14 mouse cellular contexts compared by ENCODE assay signal in genomic region chr2:165158317-165158716, GRCm38 (mm10).
DNase-seq lines count a peak whose midpoint lies in the region; ATAC-seq lines count a peak whose summit lies in the region.
"Had no signal": no experiment of that assay in that cellular context is flagged by ENCODE, and none has a peak within 500 bp of the region (broad histone marks: within the 10 kb centered on the region; RNA-seq: fewer than 3 reads in every experiment).

No protein-coding gene starts in this region.

- no peak for ATAC-seq in forebrain, embryonic 13.5 days
- ATAC-seq in forebrain, embryonic 15.5 days (replicated peaks) = no peak
- ATAC-seq in hindbrain, embryonic 13.5 days (ENCODE audit: low FRiP score) = no peak; the same call in 1 of the 2 replicates
- 0 out of 2 replicates have a peak, but pooled peaks have one; percentile 38 for ATAC-seq in midbrain, embryonic 15.5 days (replicated peaks)
- ATAC-seq: inflammation-experienced regulatory T-cells, adult 6 months had no signal

- H3K27ac ChIP-seq in forebrain, embryonic 13.5 days = 0 out of 2 replicates have a peak overlapping the region, but pooled peaks have one; percentile 49
- no peak overlapping the region for H3K27ac ChIP-seq in forebrain, embryonic 15.5 days (replicated peaks)
- H3K27ac ChIP-seq in hindbrain, embryonic 13.5 days = peak overlapping the region; percentile 71
- H3K27ac ChIP-seq in midbrain, embryonic 15.5 days = peak overlapping the region; percentile 63
- H3K27ac ChIP-seq: heart, adult 2 months; limb, embryonic 10.5 days; stomach, postnatal 0 days had no signal

- no peak overlapping the region for H3K4me2 ChIP-seq in forebrain, embryonic 13.5 days
- H3K4me2 ChIP-seq in forebrain, embryonic 15.5 days (replicated peaks) = no peak overlapping the region
- no peak overlapping the region for H3K4me2 ChIP-seq in hindbrain, embryonic 13.5 days
- H3K4me2 ChIP-seq in midbrain, embryonic 15.5 days = no peak overlapping the region

- 46% methylated on average over 4 of the region's 4 CpGs for WGBS in forebrain, embryonic 13.5 days
- WGBS in forebrain, embryonic 15.5 days = 47% methylated on average over 4 of the region's 4 CpGs
- 54% methylated on average over 4 of the region's 4 CpGs for WGBS in hindbrain, embryonic 13.5 days
- 37% methylated on average over 4 of the region's 4 CpGs for WGBS in midbrain, embryonic 15.5 days

- peaks cover 33% of the 10 kb centered on the region for H3K4me1 ChIP-seq in forebrain, embryonic 13.5 days
- H3K4me1 ChIP-seq in forebrain, embryonic 15.5 days = peaks cover 17% of the 10 kb centered on the region
- H3K4me1 ChIP-seq in hindbrain, embryonic 13.5 days (replicated peaks) = peaks cover 53% of the 10 kb centered on the region
- peaks cover 32% of the 10 kb centered on the region for H3K4me1 ChIP-seq in midbrain, embryonic 15.5 days

- no peak overlapping the region for H3K4me3 ChIP-seq in forebrain, embryonic 13.5 days
- no peak overlapping the region for H3K4me3 ChIP-seq in forebrain, embryonic 15.5 days
- H3K4me3 ChIP-seq in hindbrain, embryonic 13.5 days = no peak overlapping the region
- no peak overlapping the region for H3K4me3 ChIP-seq in midbrain, embryonic 15.5 days
- H3K4me3 ChIP-seq: heart, adult 2 months; limb, embryonic 10.5 days had no signal

- peaks cover 3% of the 10 kb centered on the region; the same call in 1 of the 2 replicates for H3K27me3 ChIP-seq in forebrain, embryonic 13.5 days
- H3K27me3 ChIP-seq in forebrain, embryonic 15.5 days = no peaks in the 10 kb centered on the region
- peaks cover 8% of the 10 kb centered on the region; the same call in 1 of the 2 replicates for H3K27me3 ChIP-seq in hindbrain, embryonic 13.5 days
- no peaks in the 10 kb centered on the region for H3K27me3 ChIP-seq in midbrain, embryonic 15.5 days (replicated peaks)

- 0 out of 2 replicates have a peak overlapping the region, but pooled peaks have one; percentile 3 for H3K9ac ChIP-seq in forebrain, embryonic 13.5 days
- H3K9ac ChIP-seq in forebrain, embryonic 15.5 days (replicated peaks) = no peak overlapping the region
- 0 out of 2 replicates have a peak overlapping the region, but pooled peaks have one; percentile 29 for H3K9ac ChIP-seq in hindbrain, embryonic 13.5 days
- no peak overlapping the region for H3K9ac ChIP-seq in midbrain, embryonic 15.5 days

- DNase-seq in MN1 (ENCODE audit: low spot score) = peak; percentile 56
- no peak for DNase-seq in thymus, postnatal 25 days
- DNase-seq in cerebellum, postnatal 14 days = no peak
- DNase-seq in adrenal gland, adult 8-10 months = no peak
- DNase-seq: cerebellum, adult 11 months; right cerebral cortex, postnatal 14 days had no signal

- no peaks in the 10 kb centered on the region for H3K36me3 ChIP-seq in forebrain, embryonic 13.5 days (ENCODE audit: poor library complexity, severe bottlenecking)
- no peaks in the 10 kb centered on the region for H3K36me3 ChIP-seq in forebrain, embryonic 15.5 days
- H3K36me3 ChIP-seq in hindbrain, embryonic 13.5 days = no peaks in the 10 kb centered on the region
- H3K36me3 ChIP-seq in midbrain, embryonic 15.5 days (replicated peaks) = no peaks in the 10 kb centered on the region
- H3K36me3 ChIP-seq: limb, embryonic 10.5 days had no signal

- no peaks in the 10 kb centered on the region for H3K9me3 ChIP-seq in forebrain, embryonic 13.5 days (replicated peaks)
- H3K9me3 ChIP-seq in forebrain, embryonic 15.5 days = no peaks in the 10 kb centered on the region
- no peaks in the 10 kb centered on the region for H3K9me3 ChIP-seq in hindbrain, embryonic 13.5 days
- H3K9me3 ChIP-seq in midbrain, embryonic 15.5 days = no peaks in the 10 kb centered on the region
- H3K9me3 ChIP-seq: limb, embryonic 10.5 days had no signal

Comparison
In these comparisons a context has a peak if more than half of its experiments do, and no peak if none do; other contexts are left out.
1. H3K9ac ChIP-seq: peak in forebrain, embryonic 13.5 days (single experiment) and hindbrain, embryonic 13.5 days (single experiment); none in forebrain, embryonic 15.5 days (single experiment) and midbrain, embryonic 15.5 days (single experiment).